Mouse (Mus musculus): ENCODE measurements around the gene Car9. TPM values are rescaled to one million over a fixed set of nuclear protein-coding genes. Genes with fewer than 3 reads are reported as not detected.

Gene Car9
- polyA plus RNA-seq, 1 experiment: 36.6 TPM

- peak overlapping the region; percentile 90 for H3K4me3 ChIP-seq (ENCODE audit: low read depth, low read length)
- no peaks in the 10 kb centered on the region for H3K27me3 ChIP-seq (ENCODE audit: control insufficient read depth, insufficient read depth, low read length)
- WGBS: under 1% methylated on average over 47 of the region's 47 CpGs
- peaks cover 10% of the 10 kb centered on the region for H3K4me1 ChIP-seq (ENCODE audit: control insufficient read depth, insufficient read depth, insufficient read length, low read length)
- TF ChIP-seq CTCF (IDR thresholded peaks at IDR 0.05; ENCODE audit: extremely low read depth, insufficient read length, insufficient replicate concordance, low read depth, low read length) (no peak), POLR2A (IDR thresholded peaks at IDR 0.05; ENCODE audit: low read depth, low read length) (peak; percentile 65; the same call in 1 of the 2 replicates)
- peak overlapping the region; percentile 47 for H3K27ac ChIP-seq (ENCODE audit: insufficient read depth, low read depth, low read length)
- peaks cover 8% of the 10 kb centered on the region; the same call in 1 of the 2 replicates for H3K36me3 ChIP-seq (ENCODE audit: control insufficient read depth, insufficient read depth, low read length)
Measured at GRCm38 (mm10) chr4:43493186-43493845, 13.4 kb upstream of the Car9 start.

GRCm38 (mm10) chr4:43493846-43494240, 12.9 kb upstream of the Car9 start:
- H3K36me3 ChIP-seq (ENCODE audit: control insufficient read depth, insufficient read depth, low read length): peaks cover 8% of the 10 kb centered on the region; the same call in 1 of the 2 replicates
- H3K4me1 ChIP-seq (ENCODE audit: control insufficient read depth, insufficient read depth, insufficient read length, low read length): peaks cover 15% of the 10 kb centered on the region
- H3K27ac ChIP-seq (ENCODE audit: insufficient read depth, low read depth, low read length): peak overlapping the region; percentile 47
- H3K4me3 ChIP-seq (ENCODE audit: low read depth, low read length): peak overlapping the region; percentile 90
- 2% methylated on average over 9 of the region's 9 CpGs for WGBS
- TF ChIP-seq POLR2A (IDR thresholded peaks at IDR 0.05; ENCODE audit: low read depth, low read length): no peak
- TF ChIP-seq CTCF (IDR thresholded peaks at IDR 0.05; ENCODE audit: extremely low read depth, insufficient read length, insufficient replicate concordance, low read depth, low read length): no peak
- H3K27me3 ChIP-seq (ENCODE audit: control insufficient read depth, insufficient read depth, low read length): no peaks in the 10 kb centered on the region

DNA sequence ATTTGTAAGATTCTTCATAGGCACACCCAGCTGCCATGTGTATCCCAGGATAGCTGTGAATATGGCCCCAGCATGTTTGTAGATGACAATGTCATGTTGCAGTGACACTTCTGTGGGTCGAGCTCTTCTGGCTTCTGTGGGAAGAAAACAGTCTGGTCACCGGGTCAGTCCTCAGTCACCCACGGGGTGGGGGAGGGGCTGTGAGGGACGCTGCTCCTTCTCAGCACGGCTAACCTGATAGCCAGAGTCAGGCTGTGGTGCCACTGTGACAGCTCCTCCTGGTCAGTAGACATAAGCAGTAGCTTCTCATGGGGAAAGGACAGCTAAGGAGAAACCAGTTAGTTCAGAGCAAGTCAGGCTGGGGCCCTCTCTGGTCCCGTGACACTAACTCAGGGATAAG, 10.2 kb upstream of the Car9 start:
- Histone ChIP-seq H3K27me3 (ENCODE audit: control insufficient read depth, insufficient read depth, low read length) (no peaks in the 10 kb centered on the region), H3K36me3 (ENCODE audit: control insufficient read depth, insufficient read depth, low read length) (peaks cover 8% of the 10 kb centered on the region; the same call in 1 of the 2 replicates), H3K27ac (ENCODE audit: insufficient read depth, low read depth, low read length) (no peak overlapping the region), H3K4me1 (ENCODE audit: control insufficient read depth, insufficient read depth, insufficient read length, low read length) (peaks cover 12% of the 10 kb centered on the region), H3K4me3 (ENCODE audit: low read depth, low read length) (no peak overlapping the region)
- TF ChIP-seq CTCF (IDR thresholded peaks at IDR 0.05; ENCODE audit: extremely low read depth, insufficient read length, insufficient replicate concordance, low read depth, low read length): no peak
- TF ChIP-seq POLR2A (IDR thresholded peaks at IDR 0.05; ENCODE audit: low read depth, low read length): 0 out of 2 replicates have a peak, but pooled peaks have one; percentile 9
- WGBS: 78% methylated on average over 6 of the region's 6 CpGs

GRCm38 (mm10) chr4:43497405-43497804, 9.4 kb upstream of the Car9 start:
- Histone ChIP-seq H3K36me3 (ENCODE audit: control insufficient read depth, insufficient read depth, low read length) (peaks cover 8% of the 10 kb centered on the region; the same call in 1 of the 2 replicates), H3K4me1 (ENCODE audit: control insufficient read depth, insufficient read depth, insufficient read length, low read length) (peaks cover 15% of the 10 kb centered on the region), H3K27me3 (ENCODE audit: control insufficient read depth, insufficient read depth, low read length) (no peaks in the 10 kb centered on the region), H3K27ac (ENCODE audit: insufficient read depth, low read depth, low read length) (no peak overlapping the region), H3K4me3 (ENCODE audit: low read depth, low read length) (no peak overlapping the region)
- WGBS: 89% methylated on average over 8 of the region's 8 CpGs
- TF ChIP-seq CTCF (IDR thresholded peaks at IDR 0.05; ENCODE audit: extremely low read depth, insufficient read length, insufficient replicate concordance, low read depth, low read length): no peak
- TF ChIP-seq POLR2A (IDR thresholded peaks at IDR 0.05; ENCODE audit: low read depth, low read length): no peak

DNA sequence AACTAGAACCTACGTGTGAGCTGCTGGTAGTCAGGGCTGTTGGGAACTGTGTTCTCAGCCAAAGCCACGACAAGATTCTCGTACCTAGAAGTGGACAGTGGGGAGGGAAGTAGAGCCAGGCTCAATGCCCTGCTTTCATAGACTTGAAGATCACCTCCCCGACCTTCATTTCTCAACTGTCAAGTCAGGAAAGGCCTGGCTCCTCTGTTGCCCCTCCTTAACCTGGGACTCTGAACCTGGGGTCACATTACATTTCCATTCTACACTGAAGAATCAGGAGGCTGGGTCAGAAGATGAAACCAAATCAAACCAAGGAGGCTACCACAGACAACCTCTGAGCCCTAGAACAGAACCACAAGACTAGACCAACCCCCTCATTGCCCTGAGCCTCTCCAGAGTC, 8.8 kb upstream of the Car9 start:
- H3K27ac ChIP-seq (ENCODE audit: insufficient read depth, low read depth, low read length): no peak overlapping the region
- 68% methylated on average over 4 of the region's 4 CpGs for WGBS
- H3K4me1 ChIP-seq (ENCODE audit: control insufficient read depth, insufficient read depth, insufficient read length, low read length): peaks cover 15% of the 10 kb centered on the region

GRCm38 (mm10) chr4:43498983-43499382, 7.8 kb upstream of the Car9 start:
- Histone ChIP-seq H3K27ac (ENCODE audit: insufficient read depth, low read depth, low read length) (0 out of 2 replicates have a peak overlapping the region, but pooled peaks have one; percentile 4), H3K36me3 (ENCODE audit: control insufficient read depth, insufficient read depth, low read length) (peaks cover 8% of the 10 kb centered on the region; the same call in 1 of the 2 replicates), H3K27me3 (ENCODE audit: control insufficient read depth, insufficient read depth, low read length) (no peaks in the 10 kb centered on the region), H3K4me3 (ENCODE audit: low read depth, low read length) (peak overlapping the region; percentile 67), H3K4me1 (ENCODE audit: control insufficient read depth, insufficient read depth, insufficient read length, low read length) (peaks cover 21% of the 10 kb centered on the region)
- 6% methylated on average over 8 of the region's 8 CpGs for WGBS
- peak; percentile 24; the same call in 1 of the 2 replicates for TF ChIP-seq CTCF (IDR thresholded peaks at IDR 0.05; ENCODE audit: extremely low read depth, insufficient read length, insufficient replicate concordance, low read depth, low read length)
- no peak for TF ChIP-seq POLR2A (IDR thresholded peaks at IDR 0.05; ENCODE audit: low read depth, low read length)

More for the DNA sequence above, 8.8 kb upstream of the Car9 start:
- Histone ChIP-seq H3K27me3 (ENCODE audit: control insufficient read depth, insufficient read depth, low read length) (no peaks in the 10 kb centered on the region), H3K4me3 (ENCODE audit: low read depth, low read length) (no peak overlapping the region), H3K36me3 (ENCODE audit: control insufficient read depth, insufficient read depth, low read length) (peaks cover 8% of the 10 kb centered on the region; the same call in 1 of the 2 replicates)
- TF ChIP-seq CTCF (IDR thresholded peaks at IDR 0.05; ENCODE audit: extremely low read depth, insufficient read length, insufficient replicate concordance, low read depth, low read length) (no peak), POLR2A (IDR thresholded peaks at IDR 0.05; ENCODE audit: low read depth, low read length) (no peak)

Measured in small intestine, adult 2 months (tissue).